Mouse (Mus musculus): Measurements from ENCODE around the gene Copz1.

Gene Copz1

DNA sequence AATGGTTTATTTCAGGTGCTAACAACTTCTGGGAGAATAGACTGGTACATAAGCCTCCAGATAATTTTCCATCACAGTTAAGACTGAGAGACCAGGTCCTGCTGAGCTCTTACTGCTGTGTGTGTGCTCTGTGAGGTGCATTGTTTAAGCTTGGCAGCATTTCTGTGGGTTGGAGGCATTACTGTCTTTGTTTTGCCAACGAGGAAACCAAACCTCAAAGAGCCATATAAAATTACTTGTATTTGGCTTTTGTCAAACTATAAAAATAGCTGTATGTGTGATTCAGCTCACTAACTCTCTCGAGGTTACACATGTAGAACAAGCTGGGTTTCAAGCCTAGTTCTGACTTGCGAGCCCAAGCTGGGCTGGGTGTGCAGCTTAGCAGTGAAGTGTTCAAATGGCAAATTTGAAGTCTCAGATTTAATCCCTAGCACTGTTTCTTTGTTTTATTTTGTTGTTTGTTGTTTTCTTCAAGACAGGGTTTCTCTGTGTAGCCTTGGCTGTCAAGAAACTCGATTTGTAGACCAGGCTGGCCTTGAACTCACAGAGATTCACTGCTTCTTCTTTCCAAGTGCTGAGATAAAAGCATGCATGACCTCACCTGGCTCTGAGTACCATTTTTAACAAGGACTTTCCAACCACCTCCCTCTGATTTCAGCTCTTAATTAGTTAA, 20.3 kb downstream of the Copz1 start:
- in situ Hi-C loops (cut with MseI, MboI) = no loop called here

DNA sequence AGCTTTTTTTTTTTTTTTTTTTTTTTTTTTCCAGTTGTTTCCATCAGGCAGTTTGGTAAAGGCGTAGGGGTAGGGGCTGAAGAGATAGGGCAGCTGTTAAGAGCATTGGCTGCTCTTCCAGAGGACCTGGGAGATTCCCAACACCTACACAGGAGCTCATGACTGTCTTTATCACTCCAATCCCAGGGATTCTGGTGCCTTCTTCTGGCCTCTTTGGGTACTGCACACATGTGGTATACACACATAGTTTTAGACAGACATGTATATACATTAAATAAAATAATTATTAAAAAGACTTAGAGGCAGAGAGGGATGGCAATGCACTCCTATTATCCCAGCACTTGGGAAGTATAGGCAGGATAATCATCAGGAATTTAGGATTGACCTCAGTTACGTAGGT, 20.9 kb downstream of the Copz1 start:
- in situ Hi-C loops (cut with MseI, MboI) = no loop called here

DNA sequence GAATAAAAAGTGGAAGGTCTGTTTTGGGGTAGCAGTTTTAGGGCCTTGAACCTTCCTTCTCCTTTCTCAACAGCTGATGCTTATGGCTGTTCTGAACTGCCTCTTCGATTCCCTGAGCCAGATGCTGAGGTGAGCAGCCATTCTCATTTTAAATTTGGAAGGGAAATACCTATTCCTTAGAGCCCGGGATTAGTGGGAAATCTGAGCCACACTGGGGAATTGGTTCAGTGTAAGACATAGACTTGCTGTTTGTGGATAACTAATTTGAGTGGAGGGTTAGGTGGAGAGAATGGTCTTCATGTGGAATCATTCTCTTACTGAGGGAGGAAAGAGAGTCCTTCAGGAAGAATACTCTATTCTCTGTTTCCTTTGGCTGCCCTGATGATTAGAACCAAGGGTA, 22.1 kb downstream of the Copz1 start:
- in situ Hi-C loops (cut with MseI, MboI) = no loop called here

DNA sequence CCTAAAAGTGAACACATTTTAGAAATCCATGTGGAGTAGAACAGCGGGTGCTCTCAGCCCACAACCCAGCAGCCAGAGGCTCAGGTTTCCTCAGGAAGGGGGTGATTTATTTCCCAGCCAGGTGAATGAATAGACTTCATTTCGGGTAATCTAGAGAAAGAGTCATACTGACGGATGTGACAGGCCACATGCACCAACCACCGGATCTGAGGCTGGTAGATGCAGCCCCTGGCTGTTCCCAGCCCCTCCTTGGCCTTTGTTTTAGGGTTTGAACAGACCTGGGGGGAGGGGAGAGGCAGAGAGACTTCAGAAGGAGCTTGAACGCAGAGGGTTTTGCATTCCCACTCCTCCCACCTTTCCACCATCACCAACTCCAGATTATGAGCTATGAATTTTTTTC, 23.3 kb downstream of the Copz1 start:
- in situ Hi-C loops (cut with MseI, MboI) = no loop called here

DNA sequence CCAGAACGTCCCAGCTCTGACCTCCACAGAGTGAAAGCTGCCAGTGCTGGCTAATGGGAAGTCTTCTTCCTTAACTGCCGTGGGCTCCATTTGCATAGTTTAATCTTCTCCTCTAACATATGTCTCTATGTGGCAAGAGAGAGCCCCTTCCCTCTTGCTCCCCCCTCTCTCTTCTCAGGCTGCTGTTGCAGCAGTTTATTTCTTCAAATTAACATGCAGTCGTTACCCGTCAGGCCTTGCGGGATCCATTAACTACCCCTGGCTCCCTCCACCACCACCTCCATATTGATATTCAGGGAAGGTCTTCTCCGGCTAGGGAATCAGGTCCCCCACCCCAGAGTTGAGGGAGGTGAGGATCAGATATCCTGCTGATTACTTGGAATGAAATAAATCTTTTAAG, 24.8 kb downstream of the Copz1 start:
- in situ Hi-C loops (cut with MseI, MboI) = no loop called here

DNA sequence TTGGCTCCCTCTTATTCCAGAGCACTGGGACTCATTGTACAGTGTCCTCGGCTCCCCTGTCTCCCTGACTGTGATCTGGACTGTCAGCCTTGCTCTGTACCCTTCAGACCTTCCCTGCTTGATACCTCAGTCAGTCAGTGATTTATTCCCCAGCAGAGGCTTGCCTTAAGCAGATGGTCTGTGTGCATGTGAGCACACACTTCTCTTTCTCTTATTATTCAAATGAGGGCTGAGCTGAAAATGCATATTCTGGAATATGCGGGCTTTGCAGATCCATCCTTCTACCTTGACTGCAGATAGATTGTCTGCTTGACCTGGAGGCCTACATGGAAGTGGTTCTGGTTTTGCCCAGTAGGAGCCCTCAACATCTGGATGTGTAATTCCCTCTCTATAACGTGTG, 25.5 kb downstream of the Copz1 start:
- in situ Hi-C loops (cut with MseI, MboI) = no loop called here

DNA sequence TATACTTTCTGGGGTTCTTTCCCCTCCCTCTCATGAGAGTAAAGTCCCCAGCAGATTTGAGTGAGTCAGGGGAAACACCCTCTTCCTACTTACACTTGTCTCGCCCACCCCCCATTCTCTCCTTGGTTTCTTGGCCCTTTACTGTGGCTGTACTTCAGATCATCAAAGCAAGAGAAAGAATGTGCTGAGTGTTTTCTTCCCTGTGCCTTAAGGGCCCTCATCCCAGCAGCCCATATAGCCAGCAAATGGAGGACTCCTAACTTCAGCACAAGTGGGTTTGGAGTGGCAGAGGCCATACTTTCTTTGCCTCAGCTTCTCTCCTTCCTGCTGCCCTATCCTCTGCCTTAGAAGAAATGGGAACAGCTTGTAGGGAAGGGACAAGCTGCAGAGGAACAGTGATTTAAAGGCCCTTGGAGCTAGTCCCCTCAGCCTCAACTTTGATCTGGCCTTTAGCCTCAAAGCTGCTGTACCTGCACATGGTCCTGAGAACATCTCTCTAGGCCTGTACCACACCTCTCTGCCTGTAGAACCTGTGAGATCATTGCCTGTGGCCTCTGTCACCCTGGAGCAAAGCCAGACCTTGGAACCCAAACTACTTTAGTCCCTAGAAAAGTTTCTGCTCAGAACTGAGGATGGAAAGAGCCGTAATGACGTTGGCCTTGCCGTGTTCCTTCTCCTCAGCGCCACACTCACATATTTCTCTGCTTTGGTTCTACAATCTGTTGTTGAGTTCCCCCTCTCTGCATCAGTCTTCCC, 26.5 kb downstream of the Copz1 start:
- in situ Hi-C loops (cut with MseI, MboI) = no loop called here

DNA sequence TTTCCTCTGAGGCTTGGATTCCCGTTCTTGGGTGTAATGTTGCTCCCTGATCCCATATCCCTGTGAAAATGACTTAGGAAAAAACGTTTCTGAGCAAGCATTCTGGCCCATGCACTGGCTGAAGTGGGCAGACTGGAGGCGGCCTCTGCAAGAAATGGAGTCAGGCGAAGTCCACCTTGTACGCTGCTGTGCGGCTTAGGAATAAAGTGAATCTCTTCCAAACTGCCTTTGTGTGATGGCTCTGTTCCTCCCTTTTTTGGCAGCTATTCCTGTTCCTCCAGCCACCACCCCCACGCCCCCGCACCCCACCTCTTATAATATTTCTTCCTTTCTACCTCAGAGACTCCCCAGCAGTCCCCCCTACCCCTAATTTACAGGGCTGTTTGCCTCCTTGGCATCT, 27.1 kb downstream of the Copz1 start:
- in situ Hi-C loops (cut with MseI, MboI) = no loop called here

DNA sequence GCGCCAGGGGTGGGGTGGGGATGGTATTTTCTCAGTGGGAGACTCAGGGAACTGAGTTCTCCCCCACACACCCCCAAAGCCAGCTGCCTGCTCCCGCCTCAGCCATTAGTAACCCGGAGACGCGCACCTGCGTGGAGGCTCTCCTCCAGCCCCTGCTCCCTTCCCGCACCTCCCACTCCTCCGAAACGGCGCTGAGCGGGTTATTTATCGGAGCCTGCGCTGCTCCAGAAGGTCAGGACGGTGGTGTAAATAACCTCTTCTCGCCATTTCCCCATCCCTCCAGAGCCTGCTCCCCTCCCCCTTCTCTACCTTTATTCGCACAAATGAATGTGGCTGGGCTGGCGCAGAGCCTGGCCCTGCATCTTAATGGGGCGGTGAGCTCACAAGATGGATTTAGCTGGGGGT, 27.6 kb downstream of the Copz1 start:
- in situ Hi-C loops (cut with MseI, MboI) = no loop called here

DNA sequence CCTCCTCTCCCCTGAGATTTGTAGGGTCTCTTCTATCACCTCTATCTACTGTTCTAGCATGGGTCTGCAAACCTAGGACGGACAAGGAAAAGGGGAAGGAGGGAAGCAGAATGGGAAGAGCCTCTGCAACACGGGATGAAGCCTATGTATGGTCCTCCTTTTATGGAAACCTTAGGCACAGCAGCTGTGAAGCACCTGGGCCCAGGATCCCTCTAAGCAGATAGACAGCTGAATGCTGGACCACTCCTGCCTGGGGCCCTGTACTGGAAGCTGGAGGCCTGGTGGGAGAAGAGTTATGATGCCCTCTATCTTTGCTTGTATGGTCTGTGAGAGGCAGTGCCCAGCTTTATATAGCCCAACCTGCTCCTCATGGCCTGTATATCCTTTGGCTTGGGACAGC, 28.0 kb downstream of the Copz1 start:
- in situ Hi-C loops (cut with MseI, MboI) = no loop called here

DNA sequence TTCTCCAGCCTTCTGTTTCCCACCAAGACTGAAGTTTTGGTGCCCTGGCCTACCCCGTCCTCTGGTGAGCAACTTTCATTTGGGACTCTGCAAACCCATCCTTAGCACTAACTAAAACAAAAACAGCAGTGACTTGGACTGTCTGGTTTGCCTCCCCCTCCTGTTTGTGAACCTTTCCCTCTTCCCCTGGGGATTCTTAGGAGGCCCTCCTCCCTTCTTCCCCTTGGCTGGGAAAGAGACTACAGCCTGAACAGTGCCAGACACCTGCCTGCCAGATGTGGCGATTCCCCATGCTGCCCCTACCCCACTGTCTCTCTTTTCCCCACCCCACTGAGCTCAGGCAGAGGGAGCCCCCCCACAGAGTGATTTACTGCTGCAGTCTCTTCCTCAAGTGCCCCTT, 28.5 kb downstream of the Copz1 start:
- in situ Hi-C loops (cut with MseI, MboI) = no loop called here

DNA sequence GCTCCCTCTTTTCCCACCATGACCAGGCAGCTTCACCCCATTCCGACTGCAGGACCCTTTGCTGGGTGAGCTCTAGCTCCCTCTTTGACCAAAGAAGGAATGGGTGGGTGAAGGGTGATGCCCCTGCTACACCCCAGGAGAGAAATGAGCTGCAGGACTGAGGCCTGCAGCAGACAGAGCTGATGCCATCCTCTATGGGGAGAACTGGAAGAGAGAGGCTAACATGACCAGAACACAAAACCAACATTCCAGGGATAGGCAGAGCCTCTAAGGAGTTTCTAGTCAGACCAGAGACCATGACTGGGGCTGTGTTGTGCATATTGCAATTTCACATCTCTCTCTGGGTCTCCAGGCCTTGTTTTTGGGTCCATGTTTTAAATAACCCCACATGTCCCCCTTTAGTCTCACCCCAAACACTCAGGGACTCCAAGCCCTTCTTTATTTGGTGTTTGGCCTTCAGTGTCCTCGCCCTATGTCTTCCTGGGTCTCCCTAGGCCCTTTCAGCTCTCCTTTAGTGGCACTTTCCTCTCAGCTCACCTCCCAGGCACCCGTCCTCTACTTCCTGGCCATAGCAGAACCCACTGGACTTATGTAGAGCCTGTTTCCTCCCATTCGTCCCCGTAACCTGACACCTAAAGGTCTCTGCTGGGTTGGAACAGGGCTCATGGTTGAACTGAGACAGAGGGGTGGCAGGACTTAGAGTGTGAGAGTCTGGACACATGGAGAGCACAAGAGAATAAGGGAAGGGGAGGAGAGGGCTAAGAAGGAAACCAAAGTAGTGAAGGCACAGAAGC, 29.2 kb downstream of the Copz1 start:
- in situ Hi-C loops (cut with MseI, MboI) = no loop called here

DNA sequence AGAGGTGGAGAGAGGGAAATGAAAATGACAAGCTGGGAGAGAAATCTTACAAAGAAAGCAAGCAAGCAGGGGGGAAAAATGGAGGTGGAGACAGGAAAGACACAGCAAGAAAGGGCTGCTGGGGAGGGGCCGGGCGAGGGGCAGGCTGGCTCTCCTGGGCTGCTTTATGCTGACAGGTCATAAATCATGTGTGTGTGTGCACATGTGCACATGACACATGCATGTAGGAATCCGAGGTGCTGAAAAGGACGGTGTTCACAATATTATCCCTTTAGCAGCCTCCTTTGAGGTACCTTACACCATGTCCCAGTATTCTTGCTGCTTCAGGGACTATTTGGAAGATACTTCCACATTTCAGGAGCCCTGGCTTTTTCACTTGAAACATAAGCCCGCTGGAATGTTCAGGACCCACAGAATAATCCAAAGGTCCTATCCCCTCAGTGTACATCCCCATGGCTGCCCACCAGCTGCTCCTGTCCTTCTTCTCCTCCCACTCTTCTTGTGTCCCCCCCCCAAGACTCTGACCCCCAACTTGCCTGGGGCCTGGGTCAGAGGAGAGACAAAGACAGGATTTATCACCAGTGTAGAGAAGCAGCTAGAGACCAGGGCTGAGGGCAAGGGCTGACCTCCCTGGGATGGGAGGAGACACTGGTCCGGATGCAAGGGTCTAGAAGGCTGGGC, 30.0 kb downstream of the Copz1 start:
- in situ Hi-C loops (cut with MseI, MboI) = no loop called here

DNA sequence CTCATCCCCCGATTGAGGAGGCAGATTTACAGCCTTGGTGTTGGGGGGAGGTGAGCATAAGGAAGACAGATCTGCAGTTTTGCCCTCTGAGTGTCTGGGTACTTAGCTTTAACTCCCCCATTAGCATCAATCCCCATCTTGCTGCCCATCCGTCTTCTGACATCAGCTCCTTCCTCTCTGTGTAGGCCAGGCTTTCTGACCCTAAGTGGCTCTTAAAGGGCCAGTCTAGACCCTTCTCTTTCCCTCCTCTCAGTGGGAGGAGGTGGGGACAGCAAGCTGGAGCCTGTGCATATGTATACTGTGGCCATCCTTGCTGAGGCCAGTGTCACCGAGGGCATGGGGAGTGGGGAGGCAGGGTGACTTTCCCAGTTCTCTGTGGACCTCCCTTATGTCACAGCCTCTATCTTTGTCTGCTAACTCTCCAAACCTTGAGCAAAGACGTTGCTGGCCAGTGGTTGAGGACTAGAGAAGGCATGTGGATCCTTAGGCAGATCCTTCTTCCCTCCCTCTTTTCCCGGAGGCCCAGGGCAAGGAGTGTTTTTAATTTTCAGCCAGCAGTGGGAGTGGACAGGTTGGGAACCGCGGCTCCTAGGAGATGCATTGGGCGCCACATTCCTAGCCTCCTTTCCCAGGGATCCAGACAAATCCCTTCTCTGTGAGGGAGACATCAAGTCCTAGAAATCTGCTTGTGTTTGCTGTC, 31.6 kb downstream of the Copz1 start:
- in situ Hi-C loops (cut with MseI, MboI) = no loop called here

DNA sequence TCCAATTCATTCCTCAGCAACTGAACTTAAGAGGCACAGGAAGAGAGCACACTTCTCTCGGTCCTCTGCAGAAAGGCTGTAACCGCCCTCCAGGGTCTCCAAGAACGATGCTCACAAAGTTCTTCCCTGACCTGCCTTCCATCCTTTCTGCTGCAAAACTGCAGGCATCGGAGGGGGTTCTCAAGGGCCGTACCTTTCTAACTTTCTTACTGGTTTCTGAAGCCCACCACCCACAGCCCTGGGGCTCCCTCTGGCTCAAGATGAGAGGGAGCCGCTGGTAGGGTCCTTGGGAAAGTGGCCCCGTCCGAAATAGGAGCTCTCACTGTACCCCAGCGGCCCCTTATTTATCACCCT, 32.1 kb downstream of the Copz1 start:
- in situ Hi-C loops (cut with MseI, MboI) = no loop called here

DNA sequence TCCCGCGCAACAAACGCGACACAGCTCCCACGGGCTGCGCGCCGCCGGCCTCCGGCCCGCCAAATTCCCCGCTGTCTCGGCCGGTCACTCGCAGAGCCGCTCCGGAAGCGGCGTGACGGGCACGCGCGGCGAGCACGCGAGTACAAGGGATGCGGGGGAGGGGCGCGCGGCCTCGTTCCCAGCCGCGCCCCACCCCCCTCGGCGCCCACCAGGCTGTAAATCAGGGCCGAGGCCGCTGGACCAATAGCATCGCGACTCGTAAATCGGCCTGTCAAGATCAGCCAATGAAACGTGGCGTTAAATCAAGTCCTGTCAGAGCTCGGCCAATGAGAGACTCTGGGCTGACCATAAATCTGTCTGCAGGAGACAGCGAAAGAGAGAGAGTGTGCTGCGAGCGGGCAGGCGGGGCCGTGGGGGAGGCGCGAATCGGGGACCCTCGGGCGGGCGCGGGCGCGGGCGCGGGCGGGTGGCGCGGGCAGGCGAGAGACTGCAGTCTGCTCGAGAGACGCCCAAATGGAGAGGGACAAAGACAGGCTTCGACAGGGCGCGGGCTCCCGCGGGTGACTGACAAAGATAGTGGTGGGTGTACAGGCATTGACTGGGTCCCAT, 32.7 kb downstream of the Copz1 start:
- in situ Hi-C loops (cut with MseI, MboI) = no loop called here

DNA sequence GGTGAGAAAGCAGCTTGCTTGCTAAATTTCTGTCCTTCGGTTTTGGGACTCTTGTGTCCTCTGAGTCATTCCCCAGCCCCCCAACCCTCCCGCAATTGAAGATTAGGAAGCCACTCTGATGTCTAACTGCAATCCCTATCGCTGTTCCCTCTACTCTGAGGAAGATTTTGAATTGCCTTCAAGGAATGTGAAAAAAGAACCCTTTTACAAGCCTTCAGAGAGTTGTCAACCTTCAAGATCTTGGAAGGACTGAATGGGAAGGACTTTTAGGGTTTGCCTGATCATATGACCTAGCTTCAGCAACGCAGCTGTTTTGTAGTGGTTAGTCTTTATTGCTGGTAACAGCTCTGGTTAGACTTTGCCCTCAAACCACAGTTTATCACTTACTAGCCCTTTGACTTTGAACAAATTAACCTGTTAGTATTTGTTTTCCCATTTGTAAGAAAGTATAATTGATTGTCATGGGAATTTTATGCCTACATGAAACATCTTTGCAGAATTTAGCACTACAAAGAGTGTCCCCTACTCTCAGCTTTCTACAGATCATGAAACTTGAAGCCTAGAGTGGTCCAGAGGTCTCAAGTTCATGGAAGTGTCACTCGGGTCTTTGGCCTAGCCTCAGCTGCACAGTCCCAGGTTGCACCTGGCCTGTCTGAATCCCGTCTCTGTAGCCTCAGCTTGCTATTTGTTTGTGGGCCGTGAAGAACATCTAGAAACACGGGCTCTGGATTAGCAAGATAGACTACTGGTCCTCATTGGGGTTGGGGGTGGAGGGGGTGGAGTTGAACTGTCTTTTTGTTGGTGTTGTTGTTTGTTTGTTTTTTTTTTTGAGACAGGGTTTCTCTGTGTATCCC, 33.5 kb downstream of the Copz1 start:
- in situ Hi-C loops (cut with MseI, MboI) = no loop called here

DNA sequence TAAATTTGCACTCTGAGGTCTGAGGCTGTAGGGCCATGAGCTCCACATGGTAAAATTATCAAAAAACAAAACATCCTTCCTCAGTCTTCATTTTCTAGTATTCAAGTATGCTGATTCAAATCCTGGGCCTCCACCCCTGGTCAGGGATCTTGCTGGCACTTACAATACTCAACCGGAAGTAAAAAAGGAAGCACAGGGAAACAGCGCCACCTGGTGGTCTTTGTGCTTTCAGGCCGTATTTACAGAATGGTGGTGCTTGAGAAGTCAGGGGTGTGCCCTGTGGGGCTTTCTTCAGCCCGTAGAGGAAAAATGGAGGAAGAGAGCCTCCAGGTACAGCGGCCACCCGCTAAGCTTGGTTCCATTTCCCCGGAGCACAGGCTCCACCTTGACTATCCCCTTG, 34.6 kb downstream of the Copz1 start:
- in situ Hi-C loops (cut with MseI, MboI) = no loop called here

DNA sequence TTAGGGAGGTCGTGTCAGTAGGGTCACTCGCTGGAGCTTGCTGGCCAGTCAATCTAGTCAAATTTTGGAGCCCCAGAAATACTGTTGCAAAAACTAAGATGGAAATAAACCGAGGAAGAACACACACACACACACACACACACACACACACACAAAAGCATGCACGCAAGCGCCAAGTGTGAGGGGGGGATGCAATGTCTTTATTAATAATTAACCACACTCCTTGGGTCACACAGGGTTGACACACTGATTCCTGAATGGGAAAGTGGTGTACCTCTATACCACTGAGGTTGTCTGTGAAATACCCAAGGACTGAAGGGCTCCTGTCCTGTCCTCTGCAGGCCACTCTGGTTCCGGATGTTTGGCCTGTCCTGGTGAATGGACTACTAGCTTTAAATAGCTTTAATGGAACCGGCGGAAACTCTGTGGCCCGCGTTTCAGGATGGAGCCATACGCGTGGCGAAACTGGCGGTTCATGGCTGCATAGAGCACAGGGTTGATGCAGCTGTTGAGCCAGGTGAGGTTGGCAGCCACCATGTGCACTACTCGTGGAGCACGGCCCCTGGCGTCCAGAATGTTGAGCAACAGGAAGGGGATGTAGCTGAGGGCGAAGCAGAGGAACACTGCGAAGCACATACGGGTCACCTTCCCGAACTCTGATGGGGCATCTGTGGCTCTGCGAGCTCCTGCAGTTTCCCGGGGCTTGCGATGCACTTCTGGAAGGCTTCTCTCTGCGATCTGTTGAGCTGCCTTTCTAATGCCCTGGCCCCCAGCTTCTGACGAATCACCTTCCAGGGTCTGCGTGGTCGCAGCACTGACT, 35.8 kb downstream of the Copz1 start:
- in situ Hi-C loops (cut with MseI, MboI) = no loop called here
